Mouse (Mus musculus): ENCODE measurements around the gene Zfp275. TPM values are rescaled to one million over a fixed set of nuclear protein-coding genes. Genes with fewer than 3 reads are reported as not detected.
"Not testable (repeated sequence)": the region's sequence is repeated elsewhere in the genome, so short reads cannot be mapped to it uniquely, and the experiment has no call there.

The Zfp275 gene
- polyA plus RNA-seq, 1 experiment from 2014 or later, result 20.2 TPM

GRCm38 (mm10) chrX:73384419-73384818 lies 42.0 kb downstream of the Zfp275 start:
- H3K4me1 ChIP-seq (ENCODE audit: control insufficient read depth, insufficient read depth, low read length), result no peaks in the 10 kb centered on the region
- no peaks in the 10 kb centered on the region for H3K27me3 ChIP-seq (ENCODE audit: control insufficient read depth, insufficient read depth, low read length)
- 63% methylated on average over 6 of the region's 6 CpGs for WGBS
- H3K4me3 ChIP-seq (ENCODE audit: low read depth, low read length), result no peak overlapping the region
- peak; percentile 0 for DNase-seq (ENCODE audit: low spot score)
- H3K9me3 ChIP-seq (replicated peaks; ENCODE audit: control insufficient read depth, low read length), result no peaks in the 10 kb centered on the region
- no peak overlapping the region for H3K9ac ChIP-seq (replicated peaks; ENCODE audit: low read length)
- no peak overlapping the region for H3K27ac ChIP-seq (replicated peaks; ENCODE audit: low read depth, low read length)
- H3K36me3 ChIP-seq (replicated peaks; ENCODE audit: control insufficient read depth, insufficient read depth, low read depth, low read length), result no peaks in the 10 kb centered on the region
- no peak for ATAC-seq (replicated peaks; ENCODE audit: insufficient number of reproducible peaks, low FRiP score, low TSS enrichment, low read depth)
- no peak overlapping the region for H3K4me2 ChIP-seq (ENCODE audit: low read depth, low read length)

GRCm38 (mm10) chrX:73384924-73385323 lies 42.5 kb downstream of the Zfp275 start:
- 26% methylated on average over 1 of the region's 1 CpGs for WGBS
- ATAC-seq (replicated peaks; ENCODE audit: insufficient number of reproducible peaks, low FRiP score, low TSS enrichment, low read depth), result no peak

GRCm38 (mm10) chrX:73391481-73391880 lies 49.1 kb downstream of the Zfp275 start:
- Histone ChIP-seq H3K36me3 (replicated peaks; ENCODE audit: control insufficient read depth, insufficient read depth, low read depth, low read length) (no peaks in the 10 kb centered on the region), H3K27ac (replicated peaks; ENCODE audit: low read depth, low read length) (no peak overlapping the region), H3K4me3 (ENCODE audit: low read depth, low read length) (no peak overlapping the region), H3K4me1 (ENCODE audit: control insufficient read depth, insufficient read depth, low read length) (no peaks in the 10 kb centered on the region), H3K9me3 (replicated peaks; ENCODE audit: control insufficient read depth, low read length) (no peaks in the 10 kb centered on the region), H3K4me2 (ENCODE audit: low read depth, low read length) (no peak overlapping the region), H3K9ac (replicated peaks; ENCODE audit: low read length) (no peak overlapping the region), H3K27me3 (ENCODE audit: control insufficient read depth, insufficient read depth, low read length) (no peaks in the 10 kb centered on the region)
- ATAC-seq (replicated peaks; ENCODE audit: insufficient number of reproducible peaks, low FRiP score, low TSS enrichment, low read depth), result no peak
- WGBS, result 80% methylated on average over 4 of the region's 4 CpGs
- DNase-seq (ENCODE audit: low spot score), result no peak

More at GRCm38 (mm10) chrX:73384924-73385323, 42.5 kb downstream of the Zfp275 start:
- DNase-seq (ENCODE audit: low spot score), result no peak
- Histone ChIP-seq H3K4me1 (ENCODE audit: control insufficient read depth, insufficient read depth, low read length) (no peaks in the 10 kb centered on the region), H3K27me3 (ENCODE audit: control insufficient read depth, insufficient read depth, low read length) (no peaks in the 10 kb centered on the region), H3K4me3 (ENCODE audit: low read depth, low read length) (no peak overlapping the region), H3K4me2 (ENCODE audit: low read depth, low read length) (no peak overlapping the region), H3K27ac (replicated peaks; ENCODE audit: low read depth, low read length) (no peak overlapping the region), H3K9ac (replicated peaks; ENCODE audit: low read length) (no peak overlapping the region), H3K36me3 (replicated peaks; ENCODE audit: control insufficient read depth, insufficient read depth, low read depth, low read length) (no peaks in the 10 kb centered on the region), H3K9me3 (replicated peaks; ENCODE audit: control insufficient read depth, low read length) (no peaks in the 10 kb centered on the region)

GRCm38 (mm10) chrX:73396446-73396845 lies 54.0 kb downstream of the Zfp275 start:
- Histone ChIP-seq H3K27me3 (ENCODE audit: control insufficient read depth, insufficient read depth, low read length) (no peaks in the 10 kb centered on the region), H3K4me2 (ENCODE audit: low read depth, low read length) (no peak overlapping the region), H3K36me3 (replicated peaks; ENCODE audit: control insufficient read depth, insufficient read depth, low read depth, low read length) (no peaks in the 10 kb centered on the region), H3K4me3 (ENCODE audit: low read depth, low read length) (no peak overlapping the region), H3K9ac (replicated peaks; ENCODE audit: low read length) (no peak overlapping the region), H3K27ac (replicated peaks; ENCODE audit: low read depth, low read length) (no peak overlapping the region), H3K4me1 (ENCODE audit: control insufficient read depth, insufficient read depth, low read length) (no peaks in the 10 kb centered on the region), H3K9me3 (replicated peaks; ENCODE audit: control insufficient read depth, low read length) (no peaks in the 10 kb centered on the region)
- WGBS, result 88% methylated on average over 1 of the region's 1 CpGs
- DNase-seq (ENCODE audit: low spot score) (no peak), ATAC-seq (replicated peaks; ENCODE audit: insufficient number of reproducible peaks, low FRiP score, low TSS enrichment, low read depth) (no peak)

- not testable (repeated sequence) for H3K4me2 ChIP-seq (ENCODE audit: low read depth, low read length); DNase-seq (ENCODE audit: low spot score); H3K27me3 ChIP-seq (ENCODE audit: control insufficient read depth, insufficient read depth, low read length); H3K9ac ChIP-seq (replicated peaks; ENCODE audit: low read length); H3K9me3 ChIP-seq (replicated peaks; ENCODE audit: control insufficient read depth, low read length); H3K4me3 ChIP-seq (ENCODE audit: low read depth, low read length); ATAC-seq (replicated peaks; ENCODE audit: insufficient number of reproducible peaks, low FRiP score, low TSS enrichment, low read depth); H3K36me3 ChIP-seq (replicated peaks; ENCODE audit: control insufficient read depth, insufficient read depth, low read depth, low read length); H3K4me1 ChIP-seq (ENCODE audit: control insufficient read depth, insufficient read depth, low read length); H3K27ac ChIP-seq (replicated peaks; ENCODE audit: low read depth, low read length)
- WGBS, result 78% methylated on average over 1 of the region's 2 CpGs
Observed at GRCm38 (mm10) chrX:73398636-73399035, 56.2 kb downstream of the Zfp275 start, which contains the start of gene Gm18336. TSS of gene Gm18336 (minus strand) at chrX:73398736.

- Histone ChIP-seq H3K27ac (replicated peaks; ENCODE audit: low read depth, low read length) (no peak overlapping the region), H3K4me2 (ENCODE audit: low read depth, low read length) (no peak overlapping the region), H3K4me3 (ENCODE audit: low read depth, low read length) (no peak overlapping the region), H3K27me3 (ENCODE audit: control insufficient read depth, insufficient read depth, low read length) (no peaks in the 10 kb centered on the region), H3K9me3 (replicated peaks; ENCODE audit: control insufficient read depth, low read length) (no peaks in the 10 kb centered on the region), H3K9ac (replicated peaks; ENCODE audit: low read length) (no peak overlapping the region), H3K4me1 (ENCODE audit: control insufficient read depth, insufficient read depth, low read length) (no peaks in the 10 kb centered on the region), H3K36me3 (replicated peaks; ENCODE audit: control insufficient read depth, insufficient read depth, low read depth, low read length) (no peaks in the 10 kb centered on the region)
- ATAC-seq (replicated peaks; ENCODE audit: insufficient number of reproducible peaks, low FRiP score, low TSS enrichment, low read depth) (no peak), DNase-seq (ENCODE audit: low spot score) (no peak)
- WGBS, result 90% methylated on average over 20 of the region's 20 CpGs
Observed at GRCm38 (mm10) chrX:73400951-73401350, 58.5 kb downstream of the Zfp275 start.

GRCm38 (mm10) chrX:73401616-73402015 lies 59.2 kb downstream of the Zfp275 start:
- H3K27ac ChIP-seq (replicated peaks; ENCODE audit: low read depth, low read length), result no peak overlapping the region
- H3K4me3 ChIP-seq (ENCODE audit: low read depth, low read length), result no peak overlapping the region
- ATAC-seq (replicated peaks; ENCODE audit: insufficient number of reproducible peaks, low FRiP score, low TSS enrichment, low read depth) (no peak), DNase-seq (ENCODE audit: low spot score) (no peak)
- no peak overlapping the region for H3K9ac ChIP-seq (replicated peaks; ENCODE audit: low read length)
- no peaks in the 10 kb centered on the region for H3K27me3 ChIP-seq (ENCODE audit: control insufficient read depth, insufficient read depth, low read length)
- no peaks in the 10 kb centered on the region for H3K4me1 ChIP-seq (ENCODE audit: control insufficient read depth, insufficient read depth, low read length)
- 93% methylated on average over 12 of the region's 12 CpGs for WGBS
- H3K4me2 ChIP-seq (ENCODE audit: low read depth, low read length), result no peak overlapping the region
- H3K9me3 ChIP-seq (replicated peaks; ENCODE audit: control insufficient read depth, low read length), result no peaks in the 10 kb centered on the region
- H3K36me3 ChIP-seq (replicated peaks; ENCODE audit: control insufficient read depth, insufficient read depth, low read depth, low read length), result no peaks in the 10 kb centered on the region
